Mouse (Mus musculus) hindbrain, embryonic 10.5 days (tissue): ENCODE measurements around the gene Trpv3. TPM values are rescaled to one million over a fixed set of nuclear protein-coding genes. Genes with fewer than 3 reads are reported as not detected.

Experiments used
- DNase-seq: peaks from one replicate; pipeline ENCODE4 v3.0.0-alpha.2; 2017; ENCODE audit warnings: low spot score
- H3K27ac ChIP-seq: fragments of 300-500 bp; sonication (generic); 2 replicates; pipeline ENCODE4 v1.5.1; 2016; ENCODE audit warnings: mild to moderate bottlenecking, moderate library complexity
- H3K27me3 ChIP-seq: fragments of 300-500 bp; sonication (generic); 2 replicates; pipeline ENCODE4 v1.6.1; 2016; ENCODE audit warnings: mild to moderate bottlenecking; ENCODE audit not compliant: poor library complexity, insufficient read depth, severe bottlenecking
- H3K36me3 ChIP-seq: fragments of 300-500 bp; sonication (generic); 2 replicates; pipeline ENCODE4 v1.6.1; 2016; ENCODE audit warnings: mild to moderate bottlenecking, moderate library complexity
- H3K4me1 ChIP-seq: fragments of 300-500 bp; sonication (generic); replicated peaks from 2 replicates; pipeline ENCODE4 v1.6.1; 2016; ENCODE audit warnings: mild to moderate bottlenecking
- H3K4me3 ChIP-seq: fragments of 300-500 bp; sonication (generic); 2 replicates; pipeline ENCODE4 v1.5.1; 2016; ENCODE audit warnings: mild to moderate bottlenecking, moderate library complexity
- H3K9me3 ChIP-seq: fragments of 300-500 bp; sonication (generic); 2 replicates; pipeline ENCODE4 v1.6.1; 2016; ENCODE audit warnings: mild to moderate bottlenecking, moderate library complexity
- WGBS: fragments of 180-500 bp; shearing (Covaris S2); methylation state at CpG from one replicate; pipeline ENCODE4 v1.1.7; 2016; 5-methylcytosine and 5-hydroxymethylcytosine counted together
- polyA plus RNA-seq: library from polyadenylated mRNA; unstranded; fragments of >200 nt; fragmentation: Nextera tagmentation; extraction: Ambion mirVana; gene quantifications from 2 replicates; pipeline ENCODE4 v1.2.1, GENCODE M21; 2016

Gene Trpv3
- polyA plus RNA-seq, 1 experiment from 2014 or later: 0.09 TPM

- 95% methylated on average over 4 of the region's 4 CpGs for WGBS
- Histone ChIP-seq H3K27me3 (no peaks in the 10 kb centered on the region), H3K36me3 (no peaks in the 10 kb centered on the region), H3K27ac (no peak overlapping the region), H3K4me3 (no peak overlapping the region), H3K4me1 (no peaks in the 10 kb centered on the region), H3K9me3 (no peaks in the 10 kb centered on the region)
- DNase-seq: no peak
Observed at GRCm38 (mm10) chr11:73242777-73243176, 24.4 kb upstream of the Trpv3 start.

GRCm38 (mm10) chr11:73257362-73257945 lies 9.7 kb upstream of the Trpv3 start:
- WGBS: 86% methylated on average over 4 of the region's 4 CpGs
- no peaks in the 10 kb centered on the region for H3K27me3 ChIP-seq
- H3K4me3 ChIP-seq: no peak overlapping the region
- H3K36me3 ChIP-seq: no peaks in the 10 kb centered on the region
- DNase-seq: no peak
- H3K27ac ChIP-seq: no peak overlapping the region
- no peaks in the 10 kb centered on the region for H3K4me1 ChIP-seq
- H3K9me3 ChIP-seq: no peaks in the 10 kb centered on the region

- no peaks in the 10 kb centered on the region for H3K36me3 ChIP-seq
- no peak overlapping the region for H3K27ac ChIP-seq
- no peaks in the 10 kb centered on the region for H3K9me3 ChIP-seq
- H3K4me3 ChIP-seq: no peak overlapping the region
- no peaks in the 10 kb centered on the region for H3K4me1 ChIP-seq
- H3K27me3 ChIP-seq: no peaks in the 10 kb centered on the region
- DNase-seq: no peak
Observed at GRCm38 (mm10) chr11:73258664-73259063, 8.5 kb upstream of the Trpv3 start.

GRCm38 (mm10) chr11:73260457-73260856 lies 6.7 kb upstream of the Trpv3 start:
- DNase-seq: no peak
- H3K27ac ChIP-seq: no peak overlapping the region
- no peak overlapping the region for H3K4me3 ChIP-seq
- H3K27me3 ChIP-seq: no peaks in the 10 kb centered on the region
- no peaks in the 10 kb centered on the region for H3K36me3 ChIP-seq
- H3K9me3 ChIP-seq: no peaks in the 10 kb centered on the region
- H3K4me1 ChIP-seq: no peaks in the 10 kb centered on the region
- 69% methylated on average over 3 of the region's 3 CpGs for WGBS

- no peak overlapping the region for H3K27ac ChIP-seq
- H3K27me3 ChIP-seq: no peaks in the 10 kb centered on the region
- no peaks in the 10 kb centered on the region for H3K9me3 ChIP-seq
- no peaks in the 10 kb centered on the region for H3K36me3 ChIP-seq
- 87% methylated on average over 1 of the region's 1 CpGs for WGBS
- no peaks in the 10 kb centered on the region for H3K4me1 ChIP-seq
- H3K4me3 ChIP-seq: no peak overlapping the region
- DNase-seq: no peak
Observed at GRCm38 (mm10) chr11:73261385-73261784, 5.8 kb upstream of the Trpv3 start.

- no peaks in the 10 kb centered on the region for H3K27me3 ChIP-seq
- no peak overlapping the region for H3K4me3 ChIP-seq
- no peak overlapping the region for H3K27ac ChIP-seq
- DNase-seq: no peak
- no peaks in the 10 kb centered on the region for H3K9me3 ChIP-seq
- H3K4me1 ChIP-seq: no peaks in the 10 kb centered on the region
- H3K36me3 ChIP-seq: no peaks in the 10 kb centered on the region
- WGBS: 47% methylated on average over 2 of the region's 2 CpGs
Observed at GRCm38 (mm10) chr11:73274821-73275220, 7.6 kb downstream of the Trpv3 start.

- no peak overlapping the region for H3K27ac ChIP-seq
- no peaks in the 10 kb centered on the region for H3K9me3 ChIP-seq
- no peak overlapping the region for H3K4me3 ChIP-seq
- peaks cover 23% of the 10 kb centered on the region for H3K4me1 ChIP-seq
- 63% methylated on average over 5 of the region's 5 CpGs for whole genome bisulfite sequencing
- H3K27me3 ChIP-seq: no peaks in the 10 kb centered on the region
- no peaks in the 10 kb centered on the region for H3K36me3 ChIP-seq
- DNase-seq: no peak
Observed at GRCm38 (mm10) chr11:73280710-73281109, 13.5 kb downstream of the Trpv3 start.

- peak overlapping the region; percentile 46 for H3K4me3 ChIP-seq
- no peaks in the 10 kb centered on the region for H3K27me3 ChIP-seq
- H3K9me3 ChIP-seq: no peaks in the 10 kb centered on the region
- peaks cover 23% of the 10 kb centered on the region for H3K4me1 ChIP-seq
- H3K36me3 ChIP-seq: no peaks in the 10 kb centered on the region
- no peak overlapping the region for H3K27ac ChIP-seq
- peak; percentile 51 for DNase-seq
- 6% methylated on average over 16 of the region's 16 CpGs for WGBS
Observed at GRCm38 (mm10) chr11:73281528-73282027, 14.4 kb downstream of the Trpv3 start.

- no peaks in the 10 kb centered on the region for H3K9me3 ChIP-seq
- peaks cover 23% of the 10 kb centered on the region for H3K4me1 ChIP-seq
- DNase-seq: no peak
- H3K27me3 ChIP-seq: no peaks in the 10 kb centered on the region
- peak overlapping the region; percentile 23; the same call in 1 of the 2 replicates for H3K27ac ChIP-seq
- H3K4me3 ChIP-seq: no peak overlapping the region
- WGBS: 78% methylated on average over 9 of the region's 9 CpGs
- H3K36me3 ChIP-seq: no peaks in the 10 kb centered on the region
Observed at GRCm38 (mm10) chr11:73283369-73283768, 16.2 kb downstream of the Trpv3 start.

GRCm38 (mm10) chr11:73283926-73284325 lies 16.7 kb downstream of the Trpv3 start:
- peaks cover 23% of the 10 kb centered on the region for H3K4me1 ChIP-seq
- H3K36me3 ChIP-seq: no peaks in the 10 kb centered on the region
- H3K27me3 ChIP-seq: no peaks in the 10 kb centered on the region
- WGBS: 67% methylated on average over 1 of the region's 1 CpGs
- H3K9me3 ChIP-seq: no peaks in the 10 kb centered on the region
- H3K27ac ChIP-seq: peak overlapping the region; percentile 23; the same call in 1 of the 2 replicates
- no peak for DNase-seq
- H3K4me3 ChIP-seq: no peak overlapping the region

GRCm38 (mm10) chr11:73284351-73284750 lies 17.2 kb downstream of the Trpv3 start:
- DNase-seq: no peak

GRCm38 (mm10) chr11:73289621-73290020 lies 22.4 kb downstream of the Trpv3 start:
- Histone ChIP-seq H3K36me3 (no peaks in the 10 kb centered on the region), H3K4me1 (peaks cover 3% of the 10 kb centered on the region), H3K27ac (no peak overlapping the region), H3K9me3 (no peaks in the 10 kb centered on the region), H3K4me3 (no peak overlapping the region), H3K27me3 (no peaks in the 10 kb centered on the region)
- WGBS: 84% methylated on average over 1 of the region's 1 CpGs
- DNase-seq: no peak

More at GRCm38 (mm10) chr11:73284351-73284750, 17.2 kb downstream of the Trpv3 start:
- no peaks in the 10 kb centered on the region for H3K36me3 ChIP-seq
- 0 out of 2 replicates have a peak overlapping the region, but pooled peaks have one; percentile 23 for H3K27ac ChIP-seq
- H3K9me3 ChIP-seq: no peaks in the 10 kb centered on the region
- no peaks in the 10 kb centered on the region for H3K27me3 ChIP-seq
- no peak overlapping the region for H3K4me3 ChIP-seq
- peaks cover 23% of the 10 kb centered on the region for H3K4me1 ChIP-seq

GRCm38 (mm10) chr11:73303123-73303522 lies 35.9 kb downstream of the Trpv3 start:
- DNase-seq: no peak
- H3K27me3 ChIP-seq: no peaks in the 10 kb centered on the region
- H3K27ac ChIP-seq: no peak overlapping the region
- H3K36me3 ChIP-seq: no peaks in the 10 kb centered on the region
- H3K4me1 ChIP-seq: no peaks in the 10 kb centered on the region
- H3K9me3 ChIP-seq: no peaks in the 10 kb centered on the region
- 42% methylated on average over 2 of the region's 2 CpGs for WGBS
- H3K4me3 ChIP-seq: no peak overlapping the region

GRCm38 (mm10) chr11:73315961-73316360 lies 48.8 kb downstream of the Trpv3 start:
- Histone ChIP-seq H3K36me3 (no peaks in the 10 kb centered on the region), H3K4me1 (no peaks in the 10 kb centered on the region), H3K27me3 (no peaks in the 10 kb centered on the region), H3K27ac (no peak overlapping the region), H3K9me3 (no peaks in the 10 kb centered on the region), H3K4me3 (no peak overlapping the region)
- 48% methylated on average over 3 of the region's 3 CpGs for WGBS
- no peak for DNase-seq
